Mouse (Mus musculus) CD4-positive, CD25-positive, alpha-beta regulatory T cell, adult 2 months (primary cell): Measurements from ENCODE around the gene Pax2.
A peak's percentile ranks its signal among the peaks of the same experiment; 100 is the strongest.

Experiments
- DNase-seq: peaks from one replicate; pipeline ENCODE4 v3.0.0-alpha.2; 2012; ENCODE audit warnings: low read depth, low spot score

Gene Pax2

GRCm38 (mm10) chr19:44755693-44756420, at the start of gene Pax2:
TSS of gene Pax2 (plus strand) at chr19:44756045.
- no peak for DNase-seq

GRCm38 (mm10) chr19:44708885-44709284, 47.0 kb upstream of the Pax2 start:
- no peak for DNase-seq

GRCm38 (mm10) chr19:44716731-44717600, 38.9 kb upstream of the Pax2 start:
- no peak for DNase-seq

GRCm38 (mm10) chr19:44719292-44720193, 36.3 kb upstream of the Pax2 start:
- DNase-seq: no peak

- no peak for DNase-seq
These were observed 35.7 kb upstream of the Pax2 start for GRCm38 (mm10) chr19:44720194-44720521.

- DNase-seq: no peak
These were observed 32.0 kb upstream of the Pax2 start for GRCm38 (mm10) chr19:44723611-44724440.

- peak; percentile 46 for DNase-seq
These were observed 29.7 kb upstream of the Pax2 start for GRCm38 (mm10) chr19:44725951-44726791.

GRCm38 (mm10) chr19:44734116-44734515, 21.7 kb upstream of the Pax2 start:
- no peak for DNase-seq

GRCm38 (mm10) chr19:44734682-44735081, 21.2 kb upstream of the Pax2 start:
- DNase-seq: no peak

GRCm38 (mm10) chr19:44740300-44740699, 15.5 kb upstream of the Pax2 start:
- no peak for DNase-seq

GRCm38 (mm10) chr19:44741091-44741763, 14.6 kb upstream of the Pax2 start:
- no peak for DNase-seq

GRCm38 (mm10) chr19:44741764-44742127, 14.1 kb upstream of the Pax2 start:
- no peak for DNase-seq

- no peak for DNase-seq
These were observed 13.5 kb upstream of the Pax2 start for GRCm38 (mm10) chr19:44742131-44743020.

- DNase-seq: no peak
These were observed 12.8 kb upstream of the Pax2 start for GRCm38 (mm10) chr19:44743021-44743415.

- DNase-seq: no peak
These were observed 11.8 kb upstream of the Pax2 start for GRCm38 (mm10) chr19:44743961-44744520.

- DNase-seq: no peak
These were observed 10.1 kb upstream of the Pax2 start for GRCm38 (mm10) chr19:44745741-44746140.

GRCm38 (mm10) chr19:44746541-44747024, 9.3 kb upstream of the Pax2 start:
- DNase-seq: no peak

GRCm38 (mm10) chr19:44747471-44747870, 8.4 kb upstream of the Pax2 start:
- DNase-seq: no peak
